ENCODE assay signal across 9 mouse cellular contexts in genomic region chr2:166730567-166730915, GRCm38 (mm10). TPM values are rescaled to one million over a fixed set of nuclear protein-coding genes. Genes with fewer than 3 reads are reported as not detected.
DNase-seq lines count a peak whose midpoint lies in the region; ATAC-seq and TF ChIP-seq lines count a peak whose summit lies in the region.
"Had no signal": no experiment of that assay in that cellular context is flagged by ENCODE, and none has a peak within 500 bp of the region (broad histone marks: within the 10 kb centered on the region; RNA-seq: fewer than 3 reads in every experiment).

No protein-coding gene starts in this region.

- DNase-seq in gastrocnemius, adult 2 months = peak; percentile 36
- no peak for DNase-seq in gastrocnemius, postnatal 10 days
- no peak for DNase-seq in embryonic facial prominence, embryonic 10.5 days (ENCODE audit: low spot score)
- DNase-seq in frontal cortex, adult 2 months (ENCODE audit: extremely low spot score in 1 of 2, low spot score in 1 of 2) = no peak
- no peak for DNase-seq in embryo, embryonic 11 days
- no peak for DNase-seq in cerebellum, postnatal 14 days

- WGBS in embryonic facial prominence, embryonic 10.5 days = 71% methylated on average over 6 of the region's 6 CpGs
- 44% methylated on average over 6 of the region's 6 CpGs for WGBS in hindbrain, embryonic 15.5 days
- WGBS in midbrain, embryonic 15.5 days = 43% methylated on average over 6 of the region's 6 CpGs

- peak overlapping the region; percentile 23 for H3K4me2 ChIP-seq in hindbrain, embryonic 15.5 days
- no peak overlapping the region for H3K4me2 ChIP-seq in midbrain, embryonic 15.5 days

- H3K27ac ChIP-seq in gastrocnemius, adult 2 months = peak overlapping the region; percentile 85
- H3K27ac ChIP-seq in embryonic facial prominence, embryonic 10.5 days (replicated peaks) = peak overlapping the region; percentile 77
- peak overlapping the region; percentile 71 for H3K27ac ChIP-seq in hindbrain, embryonic 15.5 days (replicated peaks)
- peak overlapping the region; percentile 69 for H3K27ac ChIP-seq in midbrain, embryonic 15.5 days

- H3K27me3 ChIP-seq in embryonic facial prominence, embryonic 10.5 days (replicated peaks; ENCODE audit: low read depth, poor library complexity, severe bottlenecking) = no peaks in the 10 kb centered on the region
- no peaks in the 10 kb centered on the region for H3K27me3 ChIP-seq in hindbrain, embryonic 15.5 days
- no peaks in the 10 kb centered on the region for H3K27me3 ChIP-seq in midbrain, embryonic 15.5 days (replicated peaks)
- H3K27me3 ChIP-seq: Patski had no signal

- no peaks in the 10 kb centered on the region for H3K9me3 ChIP-seq in embryonic facial prominence, embryonic 10.5 days
- no peaks in the 10 kb centered on the region for H3K9me3 ChIP-seq in hindbrain, embryonic 15.5 days
- H3K9me3 ChIP-seq in midbrain, embryonic 15.5 days = no peaks in the 10 kb centered on the region

- H3K36me3 ChIP-seq in embryonic facial prominence, embryonic 10.5 days (replicated peaks) = no peaks in the 10 kb centered on the region
- H3K36me3 ChIP-seq in hindbrain, embryonic 15.5 days = no peaks in the 10 kb centered on the region
- H3K36me3 ChIP-seq in midbrain, embryonic 15.5 days (replicated peaks) = no peaks in the 10 kb centered on the region

- no peak for TF ChIP-seq CTCF in gastrocnemius, adult 2 months (IDR thresholded peaks at IDR 0.05)

- peaks cover 52% of the 10 kb centered on the region for H3K4me1 ChIP-seq in embryonic facial prominence, embryonic 10.5 days
- H3K4me1 ChIP-seq in hindbrain, embryonic 15.5 days (replicated peaks) = peaks cover 24% of the 10 kb centered on the region
- peaks cover 15% of the 10 kb centered on the region for H3K4me1 ChIP-seq in midbrain, embryonic 15.5 days

- no peak overlapping the region for H3K4me3 ChIP-seq in gastrocnemius, adult 2 months
- no peak overlapping the region for H3K4me3 ChIP-seq in embryonic facial prominence, embryonic 10.5 days
- H3K4me3 ChIP-seq in hindbrain, embryonic 15.5 days = no peak overlapping the region
- H3K4me3 ChIP-seq in midbrain, embryonic 15.5 days = no peak overlapping the region

- ATAC-seq in hindbrain, embryonic 15.5 days (ENCODE audit: low FRiP score, low read depth) = no peak
- ATAC-seq in midbrain, embryonic 15.5 days (replicated peaks) = no peak
- ATAC-seq: Patski had no signal

- H3K9ac ChIP-seq in hindbrain, embryonic 15.5 days = no peak overlapping the region
- H3K9ac ChIP-seq in midbrain, embryonic 15.5 days = no peak overlapping the region

- intact Hi-C loops in gastrocnemius, adult 2 months (cut with DNase I) = loop anchor here (5.0 kb wide), 1 partner anchor 42 kb away; no protein-coding TSS in a partner anchor

RNA-seq across cellular contexts. Expression of gene Prex1, which starts 16.9 kb away (rescaled TPM):
- 1 to 10 TPM; 3.0 to 5.2 TPM for total RNA-seq in gastrocnemius, adult 2 months (2021)
- total RNA-seq in gastrocnemius, postnatal 10 days (2021) = 10 to 100 TPM; 12.9 to 20.3 TPM
- polyA plus RNA-seq in embryonic facial prominence, embryonic 10.5 days (2016; fragmentation: Nextera tagmentation; extraction: Ambion mirVana) = 32.6 and 35.2 TPM in 2 replicates
- 27.0 and 27.4 TPM in 2 replicates for polyA plus RNA-seq in hindbrain, embryonic 15.5 days (2015; fragmentation: Nextera tagmentation; extraction: Ambion mirVana)
- 20.6 and 22.0 TPM in 2 replicates for polyA plus RNA-seq in midbrain, embryonic 15.5 days (2015; fragmentation: Nextera tagmentation; extraction: Ambion mirVana)
- 101 and 102 TPM in 2 replicates for polyA plus RNA-seq in frontal cortex, adult 2 months (2012; rRNA removed)
